Mouse (Mus musculus) liver, postnatal 0 days (tissue): ENCODE data around the gene Ncor2. TPM values are rescaled to one million over a fixed set of nuclear protein-coding genes. Genes with fewer than 3 reads are reported as not detected.

Experiments used
- ATAC-seq: fragments of 200-750 bp; cut with Nextera tagmentation; 2 replicates; pipeline ENCODE4 v1.8.0; 2017; ENCODE audit warnings: mild to moderate bottlenecking, moderate library complexity
- DNase-seq: peaks from one replicate; pipeline ENCODE4 v3.0.0-alpha.2; 2016
- H3K27ac ChIP-seq: fragments of 300-500 bp; sonication (generic); 2 replicates; pipeline ENCODE4 v1.5.1; 2014; ENCODE audit warnings: antibody characterized with exemption, moderate library complexity, mild to moderate bottlenecking, low read depth
- H3K27me3 ChIP-seq: fragments of 300-500 bp; sonication (generic); 2 replicates; pipeline ENCODE4 v1.6.1; 2014; ENCODE audit warnings: low read length, control low read depth, mixed read lengths; ENCODE audit not compliant: insufficient read depth
- H3K36me3 ChIP-seq: fragments of 300-500 bp; sonication (generic); replicated peaks from 2 replicates; pipeline ENCODE4 v1.6.1; 2014; ENCODE audit warnings: mild to moderate bottlenecking, control low read depth, low read length, moderate library complexity, mixed read lengths; ENCODE audit not compliant: insufficient read depth
- H3K4me1 ChIP-seq: fragments of 300-500 bp; sonication (generic); 2 replicates; pipeline ENCODE4 v1.6.1; 2014; ENCODE audit warnings: antibody characterized with exemption, mild to moderate bottlenecking, control low read depth; ENCODE audit not compliant: insufficient read depth
- H3K4me2 ChIP-seq: fragments of 300-500 bp; sonication (generic); 2 replicates; pipeline ENCODE4 v1.6.1; 2014; ENCODE audit warnings: low read depth, mild to moderate bottlenecking, low read length, moderate library complexity, mixed read lengths
- H3K4me3 ChIP-seq: fragments of 300-500 bp; sonication (generic); 2 replicates; pipeline ENCODE4 v1.5.1; 2014; ENCODE audit warnings: low read depth, low read length
- H3K9ac ChIP-seq: fragments of 300-500 bp; sonication (generic); replicated peaks from 2 replicates; pipeline ENCODE4 v1.6.1; 2014; ENCODE audit warnings: mild to moderate bottlenecking, moderate library complexity
- H3K9me3 ChIP-seq: fragments of 300-500 bp; sonication (generic); 2 replicates; pipeline ENCODE4 v1.6.1; 2016; ENCODE audit warnings: mild to moderate bottlenecking, control low read depth, low read length, mixed read lengths
- CTCF ChIP-seq: sonication (generic); IDR thresholded peaks from 2 replicates; pipeline ENCODE4 v1.5.1; 2016; ENCODE audit warnings: antibody characterized with exemption, low read depth
- EP300 ChIP-seq: IDR thresholded peaks from 2 replicates; pipeline ENCODE4 v1.6.1; 2016; ENCODE audit warnings: antibody characterized with exemption, low read depth, mild to moderate bottlenecking
- WGBS: fragments of 180-500 bp; shearing (Covaris S2); extraction: QIAGEN DNeasy Blood & Tissue Kit; methylation state at CpG from one replicate; pipeline ENCODE4 v1.1.7; 2014; ENCODE audit not compliant: insufficient replicate concordance; 5-methylcytosine and 5-hydroxymethylcytosine counted together
- polyA plus RNA-seq: library from polyadenylated mRNA; unstranded; fragments of >200 nt; fragmentation: Nextera tagmentation; extraction: Ambion mirVana; gene quantifications from 2 replicates; pipeline ENCODE4 v1.2.1, GENCODE M21; 2015

The Ncor2 gene
- polyA plus RNA-seq, 1 experiment from 2014 or later, result 3.1 TPM

DNA sequence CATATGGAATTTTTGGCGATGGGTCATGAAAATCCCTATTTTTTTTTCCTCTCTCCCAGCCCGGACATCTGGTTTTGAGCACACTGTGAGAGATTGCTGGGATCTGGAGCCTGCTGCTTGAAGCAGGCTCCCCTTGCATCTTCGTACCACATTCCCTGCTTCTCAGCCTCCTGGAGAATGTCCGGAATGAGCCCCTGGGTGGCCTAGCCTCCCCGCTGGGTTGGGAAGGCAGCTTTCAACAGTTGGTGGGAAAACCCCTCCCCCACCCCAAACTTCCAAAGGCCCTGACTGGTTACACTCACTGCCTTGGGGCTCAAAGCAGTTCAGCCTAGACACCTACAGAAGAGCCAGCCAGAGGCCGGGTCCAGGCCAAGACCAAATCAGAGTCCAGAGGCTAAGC lies 5.8 kb upstream of the Ncor2 start:
- Histone ChIP-seq H3K9me3 (no peaks in the 10 kb centered on the region), H3K9ac (no peak overlapping the region), H3K27me3 (no peaks in the 10 kb centered on the region), H3K4me3 (no peak overlapping the region), H3K36me3 (no peaks in the 10 kb centered on the region), H3K27ac (no peak overlapping the region), H3K4me1 (peaks cover 6% of the 10 kb centered on the region), H3K4me2 (no peak overlapping the region)
- no peak for ATAC-seq
- DNase-seq, result no peak
- TF ChIP-seq EP300, result no peak
- TF ChIP-seq CTCF, result no peak
- 74% methylated on average over 6 of the region's 6 CpGs for WGBS

DNA sequence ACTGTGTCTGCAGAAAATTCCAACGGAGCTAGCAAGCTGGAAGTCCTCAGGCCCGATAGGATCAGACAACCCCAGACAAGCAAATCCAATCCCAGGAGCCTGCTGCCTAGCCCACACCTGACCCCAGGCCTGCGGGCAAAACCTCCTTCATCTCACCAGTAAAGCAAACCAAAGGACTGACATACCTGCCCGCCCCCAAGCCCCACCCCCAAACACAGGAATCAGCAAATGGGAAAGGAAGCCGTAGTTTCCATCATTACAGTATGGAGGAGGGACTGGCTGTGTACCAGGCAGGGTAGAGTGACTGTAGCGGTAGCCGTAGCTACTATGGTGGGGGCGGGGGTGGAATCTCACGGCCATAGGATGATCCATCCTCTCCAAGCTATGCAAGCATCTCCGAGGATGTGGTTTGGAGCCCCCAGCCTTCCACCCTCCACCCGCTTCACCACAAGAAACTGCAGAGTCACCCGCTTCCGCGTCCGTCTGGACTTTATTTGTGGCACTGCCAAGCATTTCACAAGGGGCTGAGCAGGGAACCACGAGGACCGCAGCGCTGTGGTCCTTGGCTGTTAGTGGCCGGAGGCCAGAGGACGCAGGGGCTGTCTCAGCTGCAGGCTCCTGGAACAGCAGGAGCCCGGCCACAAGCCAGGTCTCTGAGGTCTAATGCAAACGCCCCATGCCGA lies 4.4 kb upstream of the Ncor2 start:
- no peak for TF ChIP-seq EP300
- TF ChIP-seq CTCF, result no peak
- H3K4me3 ChIP-seq, result no peak overlapping the region
- no peak overlapping the region for H3K9ac ChIP-seq
- no peaks in the 10 kb centered on the region for H3K36me3 ChIP-seq
- peaks cover 12% of the 10 kb centered on the region for H3K4me1 ChIP-seq
- 28% methylated on average over 23 of the region's 23 CpGs for whole genome bisulfite sequencing
- peak; percentile 51 for DNase-seq
- no peak for ATAC-seq
- H3K27ac ChIP-seq, result no peak overlapping the region
- no peak overlapping the region; the same call in 1 of the 2 replicates for H3K4me2 ChIP-seq
- no peaks in the 10 kb centered on the region for H3K9me3 ChIP-seq
- no peaks in the 10 kb centered on the region for H3K27me3 ChIP-seq

DNA sequence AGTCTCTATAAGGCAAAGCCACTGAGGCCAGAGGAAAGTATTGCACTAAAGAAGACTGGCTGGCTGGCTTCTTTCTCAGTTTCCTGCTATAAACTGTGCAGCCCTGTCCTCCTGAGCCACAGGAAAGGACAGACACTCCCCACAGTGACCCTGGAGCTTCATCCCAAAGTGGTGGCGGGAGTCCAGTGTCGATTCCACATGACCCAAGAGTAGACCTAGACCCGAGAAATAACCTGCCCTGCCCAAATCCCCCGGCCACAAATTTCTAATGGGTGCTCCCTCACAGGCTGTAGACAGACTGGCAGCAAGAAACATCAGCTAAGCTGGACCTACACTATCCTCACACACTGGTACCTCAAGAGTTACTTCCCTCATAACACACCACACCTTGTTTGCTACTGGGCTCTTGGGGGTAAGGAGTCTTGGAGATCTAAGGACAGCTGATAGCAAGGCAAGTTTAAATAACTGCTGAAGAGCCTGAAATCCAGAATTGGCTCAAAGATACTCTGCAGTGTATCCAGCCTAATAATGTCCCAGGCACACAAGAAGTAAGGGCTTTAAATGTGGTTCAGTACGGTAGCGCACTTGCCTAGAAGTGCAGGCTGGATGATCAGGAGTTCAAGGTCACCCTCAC lies 1.7 kb upstream of the Ncor2 start:
- no peak overlapping the region; the same call in 1 of the 2 replicates for H3K27ac ChIP-seq
- DNase-seq (no peak), ATAC-seq (no peak)
- no peaks in the 10 kb centered on the region for H3K36me3 ChIP-seq
- no peak for TF ChIP-seq EP300
- 62% methylated on average over 6 of the region's 6 CpGs for WGBS
- H3K9ac ChIP-seq, result no peak overlapping the region
- no peaks in the 10 kb centered on the region for H3K9me3 ChIP-seq
- H3K27me3 ChIP-seq, result no peaks in the 10 kb centered on the region
- no peak overlapping the region for H3K4me2 ChIP-seq
- no peak overlapping the region for H3K4me3 ChIP-seq
- H3K4me1 ChIP-seq, result peaks cover 29% of the 10 kb centered on the region

DNA sequence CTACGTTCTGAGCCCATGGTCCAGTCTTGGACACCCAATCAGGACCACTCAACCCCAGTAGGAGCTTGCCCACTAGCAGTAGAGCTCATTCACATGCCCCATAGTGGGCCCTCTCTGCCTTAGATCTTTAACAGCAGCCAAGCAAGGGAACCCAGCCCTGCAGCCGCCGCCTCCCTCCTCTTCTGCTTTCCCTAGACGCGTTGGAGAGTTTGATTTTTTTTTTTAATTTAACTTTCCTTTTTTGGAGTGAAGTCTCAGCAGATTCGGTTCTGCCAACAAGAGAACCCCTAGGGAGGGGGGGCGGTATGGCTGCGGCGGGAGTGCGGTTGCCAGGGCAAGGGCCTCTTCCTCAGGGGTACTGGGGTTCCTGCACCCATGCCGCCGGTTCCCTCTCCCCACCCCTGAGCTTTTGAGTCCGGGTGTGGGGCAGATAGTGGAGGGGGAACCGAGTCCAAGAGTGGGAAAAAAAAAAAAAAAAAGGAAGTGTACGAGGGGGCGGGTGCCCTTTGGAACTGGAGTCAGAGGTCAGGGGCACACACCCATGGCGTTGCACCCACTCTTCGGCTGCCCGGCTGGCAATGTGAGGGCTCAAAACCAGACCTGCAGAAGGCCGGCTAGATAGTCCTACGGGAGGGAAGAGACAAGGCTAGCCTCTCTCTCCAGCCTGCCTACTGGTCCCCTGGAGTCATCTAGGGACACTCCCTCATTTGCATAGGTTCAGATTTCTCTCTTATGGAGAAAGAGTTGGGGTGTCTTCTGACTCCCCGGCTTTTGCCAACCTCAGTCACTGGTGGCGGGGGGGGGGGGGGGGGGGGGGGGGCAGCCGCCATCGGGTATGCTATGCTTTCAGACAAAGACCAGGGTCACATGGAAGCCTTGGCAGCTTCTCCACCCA lies 963 bp upstream of the Ncor2 start:
- TF ChIP-seq EP300, result no peak
- no peak for TF ChIP-seq CTCF
- H3K27ac ChIP-seq, result peak overlapping the region; percentile 77
- H3K27me3 ChIP-seq, result no peaks in the 10 kb centered on the region
- peak overlapping the region; percentile 41 for H3K9ac ChIP-seq
- WGBS, result under 1% methylated on average over 20 of the region's 25 CpGs
- peaks cover 35% of the 10 kb centered on the region for H3K4me1 ChIP-seq
- peak overlapping the region; percentile 67 for H3K4me3 ChIP-seq
- H3K9me3 ChIP-seq, result no peaks in the 10 kb centered on the region
- H3K4me2 ChIP-seq, result peak overlapping the region; percentile 96
- peak; percentile 60 for DNase-seq
- no peak for ATAC-seq
- H3K36me3 ChIP-seq, result no peaks in the 10 kb centered on the region

DNA sequence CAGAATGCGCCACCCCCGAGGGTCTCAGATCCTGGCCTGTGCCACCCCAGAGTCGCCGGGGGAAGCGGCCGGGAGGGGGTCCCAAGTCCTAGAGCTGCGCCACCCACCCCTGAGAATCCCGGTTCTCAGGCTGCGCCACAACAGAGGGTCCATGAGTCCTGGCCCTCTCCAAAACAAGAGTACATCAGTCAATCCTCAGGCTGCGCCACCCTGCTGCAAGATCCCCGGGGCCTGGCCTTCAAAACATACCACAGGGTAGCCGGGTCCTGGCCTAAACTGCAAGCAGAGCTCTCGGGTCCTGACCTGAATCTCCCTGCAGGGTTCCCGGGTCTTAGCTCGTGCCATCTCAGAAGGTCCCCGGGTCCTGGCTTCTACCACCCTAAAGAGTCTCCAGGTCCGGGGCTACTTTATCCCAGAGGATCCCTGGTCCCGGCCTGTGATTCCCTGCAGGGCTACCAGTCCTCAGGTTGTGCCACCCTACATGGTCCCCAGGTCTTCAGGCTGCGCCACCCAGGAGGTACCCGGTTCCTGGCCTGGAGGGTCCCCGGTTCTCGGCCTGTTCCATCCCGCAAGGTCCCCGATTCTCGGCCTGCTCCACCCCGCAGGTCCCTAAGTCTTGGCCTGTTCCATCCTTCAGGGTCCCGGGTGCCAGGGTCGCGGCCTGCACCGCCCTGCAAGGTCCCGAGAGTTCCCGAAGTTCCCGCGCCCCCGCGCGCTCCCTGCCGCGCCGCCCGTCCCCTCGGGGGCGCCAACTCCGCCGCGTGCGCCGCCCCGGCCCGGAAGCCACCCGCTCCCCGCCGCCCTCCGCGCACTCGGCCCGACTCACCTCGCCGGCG lies 630 bp downstream of the Ncor2 start:
- peak; percentile 54 for ATAC-seq
- H3K4me3 ChIP-seq, result peak overlapping the region; percentile 67
- H3K4me1 ChIP-seq, result peaks cover 41% of the 10 kb centered on the region

More for the DNA sequence above, 630 bp downstream of the Ncor2 start:
- Histone ChIP-seq H3K9me3 (no peaks in the 10 kb centered on the region), H3K27me3 (no peaks in the 10 kb centered on the region), H3K9ac (peak overlapping the region; percentile 74), H3K4me2 (peak overlapping the region; percentile 96), H3K27ac (peak overlapping the region; percentile 77), H3K36me3 (no peaks in the 10 kb centered on the region)
- DNase-seq, result peak; percentile 64
- WGBS, result 1% methylated on average over 48 of the region's 60 CpGs
- TF ChIP-seq EP300, result no peak
- no peak for TF ChIP-seq CTCF
